Mouse (Mus musculus) neural tube, embryonic 14.5 days (tissue): Measurements from ENCODE around the gene Nisch. TPM values are rescaled to one million over a fixed set of nuclear protein-coding genes. Genes with fewer than 3 reads are reported as not detected.

Experiments used
- ATAC-seq: fragments of 200-750 bp; cut with Nextera tagmentation; 2 replicates; pipeline ENCODE4 v1.8.0; 2017; ENCODE audit warnings: low read depth, mild to moderate bottlenecking, moderate TSS enrichment, moderate library complexity
- H3K27ac ChIP-seq: fragments of 300-500 bp; sonication (generic); 2 replicates; pipeline ENCODE4 v1.5.1; 2014; ENCODE audit warnings: low read depth, mild to moderate bottlenecking, control low read depth, low read length, moderate library complexity, mixed read lengths
- H3K27me3 ChIP-seq: fragments of 300-500 bp; sonication (generic); 2 replicates; pipeline ENCODE4 v1.6.1; 2014; ENCODE audit warnings: low read length; ENCODE audit not compliant: control insufficient read depth, insufficient read depth
- H3K36me3 ChIP-seq: fragments of 300-500 bp; sonication (generic); 2 replicates; pipeline ENCODE4 v1.6.1; 2014; ENCODE audit warnings: low read length, mixed read lengths; ENCODE audit not compliant: control insufficient read depth, insufficient read depth
- H3K4me1 ChIP-seq: fragments of 300-500 bp; sonication (generic); 2 replicates; pipeline ENCODE4 v1.6.1; 2014; ENCODE audit warnings: low read length; ENCODE audit not compliant: control insufficient read depth, insufficient read depth
- H3K4me2 ChIP-seq: fragments of 300-500 bp; sonication (generic); 2 replicates; pipeline ENCODE4 v1.6.1; 2014; ENCODE audit warnings: mild to moderate bottlenecking, low read depth, low read length, control low read depth
- H3K4me3 ChIP-seq: fragments of 300-500 bp; sonication (generic); 2 replicates; pipeline ENCODE4 v1.5.1; 2014; ENCODE audit warnings: low read depth, low read length, control low read depth, mixed read lengths
- H3K9ac ChIP-seq: fragments of 300-500 bp; sonication (generic); replicated peaks from 2 replicates; pipeline ENCODE4 v1.6.1; 2014; ENCODE audit warnings: low read depth, mild to moderate bottlenecking, control low read depth, low read length, mixed read lengths
- H3K9me3 ChIP-seq: fragments of 300-500 bp; sonication (generic); 2 replicates; pipeline ENCODE4 v1.6.1; 2016; ENCODE audit warnings: low read length; ENCODE audit not compliant: control insufficient read depth
- WGBS: fragments of 180-500 bp; shearing (Covaris S2); extraction: QIAGEN DNeasy Blood & Tissue Kit; methylation state at CpG from one replicate; pipeline ENCODE4 v1.1.7; 2014; 5-methylcytosine and 5-hydroxymethylcytosine counted together
- polyA plus RNA-seq: library from polyadenylated mRNA; unstranded; fragments of >200 nt; fragmentation: Nextera tagmentation; extraction: Ambion mirVana; gene quantifications from 2 replicates; pipeline ENCODE4 v1.2.1, GENCODE M21; 2014

Gene Nisch
- polyA plus RNA-seq, 1 experiment from 2014 or later, result 282 TPM

- Histone ChIP-seq H3K27me3 (no peaks in the 10 kb centered on the region), H3K9ac (no peak overlapping the region), H3K4me3 (no peak overlapping the region), H3K4me2 (no peak overlapping the region), H3K36me3 (peaks cover 77% of the 10 kb centered on the region), H3K9me3 (no peaks in the 10 kb centered on the region), H3K4me1 (no peaks in the 10 kb centered on the region), H3K27ac (no peak overlapping the region)
- ATAC-seq, result no peak
- WGBS, result 90% methylated on average over 7 of the region's 7 CpGs
Observed at GRCm38 (mm10) chr14:31173537-31173936, 43.2 kb downstream of the Nisch start.

DNA sequence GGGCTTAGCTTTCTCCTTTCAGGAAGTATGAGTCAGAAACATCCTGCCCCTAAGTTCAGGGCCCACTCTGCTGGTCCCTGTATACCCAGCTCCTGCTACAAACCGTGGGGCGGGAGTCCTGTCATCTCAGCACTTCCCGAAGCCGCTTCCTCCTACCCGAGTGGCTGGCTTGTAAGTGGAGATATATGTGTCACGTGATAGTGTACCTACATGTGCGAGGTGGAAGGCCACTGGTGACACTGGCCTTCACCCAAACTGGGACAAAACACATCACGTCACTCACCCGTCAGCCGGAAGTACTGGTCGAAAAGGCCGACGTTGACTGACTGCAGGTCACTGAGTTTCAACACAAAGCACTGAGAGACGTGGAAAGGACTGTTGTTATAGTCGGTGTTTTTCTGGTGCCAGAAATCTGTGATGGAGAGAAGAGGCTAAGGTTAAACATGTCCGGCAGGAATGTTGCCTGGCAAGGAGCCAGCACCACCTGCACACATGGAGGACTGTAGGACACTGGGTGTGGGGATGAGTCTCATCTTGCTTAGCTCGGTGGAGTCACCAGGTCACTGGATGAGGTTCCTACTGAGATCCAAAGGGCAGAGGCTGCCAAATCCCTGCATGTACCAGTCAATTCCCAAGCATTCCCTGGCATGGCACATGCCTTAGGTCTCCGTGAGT, 43.8 kb downstream of the Nisch start:
- Histone ChIP-seq H3K27me3 (no peaks in the 10 kb centered on the region), H3K4me1 (no peaks in the 10 kb centered on the region), H3K9me3 (no peaks in the 10 kb centered on the region), H3K9ac (no peak overlapping the region), H3K4me2 (no peak overlapping the region), H3K36me3 (peaks cover 77% of the 10 kb centered on the region), H3K4me3 (no peak overlapping the region), H3K27ac (no peak overlapping the region)
- ATAC-seq, result no peak
- WGBS, result 89% methylated on average over 18 of the region's 18 CpGs

GRCm38 (mm10) chr14:31171821-31172220, 44.9 kb downstream of the Nisch start:
- Histone ChIP-seq H3K27ac (no peak overlapping the region), H3K27me3 (no peaks in the 10 kb centered on the region), H3K4me3 (no peak overlapping the region), H3K36me3 (peaks cover 67% of the 10 kb centered on the region), H3K9me3 (no peaks in the 10 kb centered on the region), H3K4me2 (no peak overlapping the region), H3K9ac (no peak overlapping the region), H3K4me1 (no peaks in the 10 kb centered on the region)
- no peak for ATAC-seq
- 98% methylated on average over 15 of the region's 15 CpGs for WGBS

GRCm38 (mm10) chr14:31171386-31171785, 45.4 kb downstream of the Nisch start:
- H3K27ac ChIP-seq, result no peak overlapping the region
- no peaks in the 10 kb centered on the region for H3K9me3 ChIP-seq
- no peak overlapping the region for H3K4me2 ChIP-seq
- peaks cover 63% of the 10 kb centered on the region for H3K36me3 ChIP-seq
- no peak overlapping the region for H3K9ac ChIP-seq
- H3K27me3 ChIP-seq, result no peaks in the 10 kb centered on the region
- 80% methylated on average over 11 of the region's 11 CpGs for WGBS
- H3K4me1 ChIP-seq, result peaks cover under 1% of the 10 kb centered on the region; the same call in 1 of the 2 replicates
- no peak overlapping the region for H3K4me3 ChIP-seq
- no peak for ATAC-seq

- Histone ChIP-seq H3K4me2 (no peak overlapping the region), H3K9me3 (no peaks in the 10 kb centered on the region), H3K27me3 (no peaks in the 10 kb centered on the region), H3K36me3 (peaks cover 58% of the 10 kb centered on the region), H3K4me3 (no peak overlapping the region), H3K9ac (no peak overlapping the region), H3K27ac (no peak overlapping the region), H3K4me1 (peaks cover 3% of the 10 kb centered on the region; the same call in 1 of the 2 replicates)
- WGBS, result 76% methylated on average over 13 of the region's 13 CpGs
- no peak for ATAC-seq
Observed at GRCm38 (mm10) chr14:31170963-31171362, 45.8 kb downstream of the Nisch start.

GRCm38 (mm10) chr14:31169508-31169907, 47.2 kb downstream of the Nisch start:
- Histone ChIP-seq H3K27me3 (no peaks in the 10 kb centered on the region), H3K36me3 (peaks cover 44% of the 10 kb centered on the region)
- whole genome bisulfite sequencing, result 85% methylated on average over 6 of the region's 6 CpGs

DNA sequence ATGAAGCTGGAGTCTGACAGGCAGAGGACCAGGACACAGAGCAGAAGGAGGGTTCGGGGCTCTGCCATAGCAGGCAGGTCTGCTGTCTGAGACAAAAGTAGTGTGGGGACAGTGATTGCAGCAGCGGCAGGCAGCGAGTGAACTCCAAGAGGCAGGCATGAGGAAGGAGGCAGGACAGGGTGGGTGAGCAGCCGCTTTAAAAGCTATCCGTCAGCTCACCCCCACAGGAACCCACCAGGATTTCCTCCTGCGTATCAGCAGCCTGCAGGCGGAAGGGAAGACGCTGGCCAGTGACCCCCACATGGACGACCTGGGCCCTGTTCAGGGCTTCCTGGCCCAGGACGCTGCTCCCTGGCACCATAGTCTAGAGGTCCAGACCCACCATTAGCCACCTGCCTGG, 48.3 kb downstream of the Nisch start, which contains the start of gene Stab1:
Gene Stab1, minus strand, starts transcription at position 217 of the 400 bp plus-strand sequence.
- Histone ChIP-seq H3K4me1 (peaks cover 3% of the 10 kb centered on the region; the same call in 1 of the 2 replicates), H3K4me2 (no peak within 1 kb of the TSS), H3K27me3 (no peaks in the 10 kb centered on the region), H3K4me3 (no peak within 1 kb of the TSS), H3K27ac (no peak within 1 kb of the TSS), H3K9me3 (no peaks in the 10 kb centered on the region), H3K9ac (no peak within 1 kb of the TSS), H3K36me3 (peaks cover 33% of the 10 kb centered on the region)
- WGBS, result 45% methylated on average over 10 of the region's 10 CpGs
- ATAC-seq, result no peak

More at GRCm38 (mm10) chr14:31169508-31169907, 47.2 kb downstream of the Nisch start:
- Histone ChIP-seq H3K4me3 (no peak overlapping the region), H3K9ac (no peak overlapping the region), H3K4me2 (no peak overlapping the region), H3K4me1 (peaks cover 3% of the 10 kb centered on the region; the same call in 1 of the 2 replicates), H3K27ac (no peak overlapping the region), H3K9me3 (no peaks in the 10 kb centered on the region)
- ATAC-seq, result no peak

DNA sequence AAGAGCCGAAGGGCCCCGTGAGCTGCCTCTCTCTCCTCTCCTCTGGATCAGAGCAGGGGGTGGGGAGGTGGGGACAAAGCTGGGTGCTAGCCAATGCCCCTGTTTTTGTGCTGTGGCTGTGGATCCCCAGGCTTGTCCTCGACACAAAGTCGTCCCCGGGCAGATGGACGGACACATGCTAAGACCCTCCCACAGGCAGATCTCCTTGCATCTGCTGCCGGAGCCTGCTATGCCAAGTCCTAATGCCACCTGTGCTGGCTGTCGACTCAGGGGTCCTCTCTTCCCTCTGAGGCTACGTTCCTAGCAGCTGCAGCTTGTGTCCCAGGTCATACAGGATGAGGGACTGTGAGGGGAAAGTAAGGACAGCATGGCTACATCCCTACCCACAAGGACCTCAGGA, 49.9 kb downstream of the Nisch start:
- Histone ChIP-seq H3K4me3 (no peak overlapping the region), H3K36me3 (peaks cover 17% of the 10 kb centered on the region), H3K27me3 (no peaks in the 10 kb centered on the region), H3K4me2 (no peak overlapping the region; the same call in 1 of the 2 replicates), H3K27ac (no peak overlapping the region), H3K9ac (0 out of 2 replicates have a peak overlapping the region, but pooled peaks have one; percentile 11), H3K4me1 (peaks cover 3% of the 10 kb centered on the region; the same call in 1 of the 2 replicates), H3K9me3 (no peaks in the 10 kb centered on the region)
- WGBS, result 58% methylated on average over 9 of the region's 9 CpGs
- no peak for ATAC-seq

DNA sequence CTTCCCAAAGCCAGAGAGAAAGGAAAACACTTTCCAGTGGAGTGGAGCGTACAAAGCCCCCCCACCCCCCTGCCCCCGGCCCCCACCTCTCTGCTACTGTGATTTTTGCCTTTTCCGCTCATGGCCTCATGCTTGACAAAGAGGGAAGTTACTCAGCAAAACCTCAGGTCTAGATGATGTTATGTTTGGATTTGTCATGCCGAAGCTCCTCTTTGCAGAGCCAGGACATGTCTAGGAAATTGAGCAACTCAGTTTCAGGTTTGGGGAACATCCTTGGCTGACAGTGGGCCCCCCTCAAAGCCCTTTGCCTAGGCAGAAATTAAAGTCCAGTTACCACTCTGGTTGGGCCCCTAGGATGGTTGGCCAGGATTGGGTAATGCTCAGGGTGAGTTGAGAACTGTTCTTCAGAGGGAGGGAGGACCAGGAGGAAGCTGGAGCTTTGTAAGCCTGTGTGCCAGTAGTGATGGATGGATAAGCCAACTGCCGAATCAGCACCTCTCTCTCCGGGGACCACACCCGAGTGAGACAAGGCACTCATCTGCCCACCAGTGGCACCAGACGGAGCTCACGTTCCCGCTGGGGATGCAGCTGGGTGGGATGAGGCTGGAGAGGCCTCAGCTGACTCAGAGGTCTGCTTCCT, 50.6 kb downstream of the Nisch start:
- Histone ChIP-seq H3K27ac (no peak overlapping the region), H3K4me2 (peak overlapping the region; percentile 6; the same call in 1 of the 2 replicates), H3K27me3 (no peaks in the 10 kb centered on the region), H3K4me3 (no peak overlapping the region), H3K4me1 (peaks cover 3% of the 10 kb centered on the region; the same call in 1 of the 2 replicates), H3K36me3 (peaks cover 10% of the 10 kb centered on the region), H3K9me3 (no peaks in the 10 kb centered on the region), H3K9ac (no peak overlapping the region)
- ATAC-seq, result no peak
- WGBS, result 64% methylated on average over 10 of the region's 10 CpGs
